Mouse (Mus musculus) right cerebral cortex, postnatal 36 days (tissue): ENCODE measurements at regions not wholly inside any gene's neighbourhood (a gene's known extent, or its start where the extent isn't known, plus 50 kb on each side); places are given as distances from the start of the nearest gene placed in this dataset.

Experiments
- DNase-seq, 2 experiments: peaks; one replicate each; pipeline ENCODE4 v3.0.0; 2022; ENCODE audit warnings: low spot score in 2 of 2, mixed read lengths in 1 of 2

DNA sequence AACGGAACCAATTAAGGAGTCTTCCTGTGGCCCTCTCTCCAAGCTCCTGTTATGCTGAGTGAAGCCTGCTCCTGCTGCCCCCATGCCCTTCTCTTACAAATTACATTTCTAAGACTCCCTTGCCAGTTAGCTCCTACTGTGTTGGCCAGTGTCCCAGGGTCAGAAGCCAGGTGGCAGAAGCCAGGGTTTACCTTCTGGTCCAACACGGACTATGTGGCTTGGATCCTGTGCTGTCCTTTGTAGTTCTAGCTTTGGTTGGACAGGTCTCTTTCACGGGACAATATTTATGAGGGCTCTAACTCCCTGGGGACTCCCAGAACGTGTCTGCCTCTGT is 134.3 kb downstream of the Nufip1 start:
- no peak for DNase-seq

DNA sequence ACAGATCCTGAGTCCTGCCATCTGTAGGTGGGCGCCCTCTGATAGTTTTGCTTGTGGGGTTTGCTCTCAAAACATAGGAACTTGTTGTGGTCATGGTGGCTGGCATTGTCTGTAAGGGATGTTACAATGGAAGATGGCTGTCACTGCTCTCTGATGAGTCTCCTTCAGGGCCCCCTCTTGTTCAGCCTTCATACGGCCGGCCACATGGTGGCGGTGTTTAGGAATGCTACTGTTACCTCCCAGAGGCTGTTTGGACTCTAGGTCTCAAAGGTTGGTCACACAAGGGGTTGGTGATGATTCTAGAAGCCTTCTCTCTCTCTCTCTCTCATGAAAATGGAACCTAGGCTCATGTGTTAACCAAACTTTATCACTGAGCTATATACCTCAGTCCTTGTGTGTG is 137.0 kb downstream of the Nufip1 start:
- no peak for DNase-seq

DNA sequence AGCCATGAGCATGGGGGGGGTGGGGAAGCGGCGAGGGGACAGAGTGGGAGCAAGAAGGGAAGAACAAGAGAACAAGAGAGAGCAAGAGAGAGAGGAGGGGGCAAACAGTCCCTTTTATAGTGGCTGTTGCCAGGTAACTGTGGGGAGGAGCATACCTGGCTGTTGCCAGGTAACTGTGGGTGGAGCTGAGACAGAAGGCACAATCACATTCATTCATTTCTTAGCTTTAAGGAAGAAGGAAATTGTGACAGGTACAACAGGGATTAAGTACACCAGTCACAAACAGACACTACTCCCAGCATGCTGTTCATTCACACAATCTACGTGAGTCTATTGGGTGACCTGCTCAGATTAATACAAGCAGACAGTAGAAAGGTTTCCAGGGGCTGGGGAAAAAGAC is 143.2 kb downstream of the Nufip1 start:
- DNase-seq, result no peak

DNA sequence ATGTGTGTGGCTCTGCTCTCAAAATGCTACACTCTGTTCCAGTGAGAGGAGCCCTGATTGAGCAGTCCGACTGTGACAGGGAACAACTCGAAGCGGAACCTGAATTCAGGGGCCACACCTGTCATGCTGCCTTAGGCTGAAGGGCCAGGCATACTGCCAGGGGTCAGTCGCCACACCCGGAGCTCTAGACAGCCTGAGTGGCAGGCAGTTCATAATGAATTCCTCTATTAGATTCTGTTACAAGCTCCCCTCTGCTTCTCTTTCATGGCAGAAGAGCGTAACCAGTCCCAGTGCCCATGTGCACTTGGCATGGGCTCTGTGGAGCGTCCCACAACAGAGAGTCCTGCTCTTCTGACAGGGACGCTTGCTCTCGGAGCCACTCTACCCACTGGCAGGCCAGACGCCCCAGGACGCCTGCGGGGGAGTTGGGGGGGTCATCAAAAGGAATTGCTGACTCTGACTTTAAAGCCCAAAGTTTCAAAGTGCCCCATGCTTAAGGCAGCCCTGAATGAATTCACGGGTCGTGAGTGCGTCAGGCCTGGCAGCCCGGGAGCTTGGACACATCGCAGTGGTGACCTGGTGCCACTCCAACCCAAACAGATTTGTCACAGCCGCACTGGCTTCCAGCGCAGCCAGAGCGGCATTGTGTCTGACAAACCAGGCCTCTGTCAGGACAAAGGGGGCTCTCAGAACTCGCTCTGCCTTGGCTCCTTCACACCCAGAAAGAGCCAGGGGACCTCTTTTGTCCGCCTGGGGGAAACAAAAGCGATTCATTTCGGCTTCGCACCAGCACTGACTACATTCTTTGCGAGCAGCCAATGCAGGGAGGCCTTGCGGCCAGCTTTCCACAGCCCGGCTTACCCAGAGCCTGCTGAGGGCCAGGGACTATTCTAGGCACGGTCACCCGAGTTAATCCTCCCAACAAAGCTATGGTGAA is 144.1 kb downstream of the Nufip1 start:
- peak; percentile 64 to 66 for DNase-seq

DNA sequence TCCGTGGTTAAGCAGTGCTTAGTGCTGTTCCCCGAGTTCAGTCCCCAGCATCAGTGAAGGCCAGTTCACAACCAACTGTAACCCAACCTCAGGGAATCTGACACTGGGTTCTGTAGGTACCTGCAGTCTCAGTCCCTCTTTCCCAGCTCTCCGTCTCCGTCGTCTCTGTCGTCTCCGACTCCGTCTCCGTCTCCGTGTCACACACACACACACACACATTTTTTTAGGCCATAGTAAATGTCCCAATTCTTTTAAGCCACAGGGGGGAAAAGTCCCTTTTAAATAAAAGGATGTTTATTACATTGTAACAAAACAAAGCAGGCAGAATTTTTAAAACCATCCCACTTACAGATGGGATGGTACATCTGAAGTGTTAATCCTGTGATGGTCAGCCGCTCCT is 145.3 kb downstream of the Nufip1 start:
- DNase-seq, result no peak

DNA sequence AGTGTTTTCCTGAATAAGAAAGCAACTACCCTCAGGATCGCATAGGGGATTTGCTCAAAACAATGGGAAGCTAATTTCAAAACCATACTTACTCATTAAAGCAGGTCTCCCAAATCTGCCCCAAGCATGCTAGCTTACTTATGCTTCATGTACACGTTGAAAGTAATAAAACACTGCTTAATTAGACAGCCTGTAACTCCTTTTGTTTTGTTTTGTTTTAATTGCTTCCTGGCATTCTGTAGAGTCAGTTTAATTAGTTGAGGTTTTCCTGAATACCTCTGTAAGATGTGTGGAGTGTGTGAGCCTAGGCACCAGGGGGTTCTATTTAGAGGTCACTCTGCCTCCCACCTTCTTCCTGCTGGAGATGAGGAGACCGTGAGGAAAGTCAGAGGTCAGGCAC is 147.9 kb downstream of the Nufip1 start:
- no peak for DNase-seq

DNA sequence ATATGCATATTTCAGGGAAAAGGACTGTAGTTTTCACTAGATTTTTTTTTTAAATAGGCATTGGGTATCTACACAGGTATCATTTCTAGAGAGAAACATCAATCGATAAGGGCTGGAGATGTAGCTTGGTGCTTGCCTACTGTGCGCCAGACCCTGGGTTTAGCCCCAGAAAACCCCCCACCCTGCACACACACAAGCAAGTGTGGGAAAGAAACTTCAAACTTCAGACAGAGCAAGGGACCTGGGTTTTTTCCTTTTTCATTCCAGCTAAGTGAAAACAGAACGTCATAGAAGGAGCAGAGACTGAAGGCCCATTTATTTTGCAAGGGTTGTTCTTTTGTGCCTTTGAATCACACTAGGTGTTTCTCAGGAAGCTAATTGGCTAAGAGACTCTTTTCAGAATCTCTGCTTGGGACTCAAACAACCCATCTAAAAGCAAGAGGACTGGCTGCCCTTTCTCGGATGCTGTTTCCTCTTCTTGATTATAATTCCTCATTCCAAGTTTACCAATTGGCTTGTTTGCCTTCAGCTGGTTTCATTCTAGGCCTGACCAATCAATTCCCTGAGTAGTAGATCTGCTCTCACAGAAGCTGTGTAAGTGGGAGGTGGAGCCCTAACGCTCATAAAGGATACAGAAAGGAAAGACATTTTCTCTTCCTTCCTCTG is 150.1 kb downstream of the Nufip1 start:
- DNase-seq, result no peak

DNA sequence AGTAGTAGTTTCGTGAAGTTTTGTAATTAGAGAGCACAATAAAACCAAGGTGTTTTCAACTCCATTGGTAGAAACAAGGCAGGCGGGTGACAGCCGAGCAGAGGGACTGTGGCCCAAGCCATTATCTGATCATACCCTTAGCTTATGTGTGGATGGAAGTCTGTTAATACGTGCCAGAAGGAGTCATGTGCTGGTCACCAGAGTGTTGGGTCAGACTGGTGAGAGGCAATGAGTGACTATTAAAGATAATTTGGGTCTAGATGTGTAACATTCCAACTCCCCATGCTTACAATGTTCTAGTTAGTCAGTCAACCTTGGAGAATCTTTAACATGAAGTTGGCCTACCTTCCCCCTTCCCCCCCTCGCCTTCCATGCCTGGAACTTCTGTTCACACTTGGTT is 151.1 kb upstream of the Tsc22d1 start:
- no peak for DNase-seq

DNA sequence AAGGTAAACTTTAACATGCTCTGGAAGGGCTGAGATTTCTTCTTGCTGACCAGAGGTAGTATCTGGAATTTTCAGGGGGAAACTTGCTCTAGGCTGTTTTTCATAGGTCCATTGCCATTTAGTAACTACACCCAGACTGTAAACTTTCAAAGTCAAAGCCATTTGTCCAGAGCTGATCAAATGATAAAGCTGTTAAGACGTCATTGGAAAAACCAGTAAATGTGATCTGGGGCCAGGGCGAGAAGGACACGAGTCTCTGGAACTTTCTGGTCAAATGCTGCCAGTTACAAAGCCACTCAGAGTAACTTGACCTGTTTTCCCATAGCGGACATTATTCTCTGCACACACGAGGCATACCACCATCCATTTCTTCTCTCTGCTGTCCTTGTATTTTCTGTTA is 148.9 kb upstream of the Tsc22d1 start:
- no peak for DNase-seq

DNA sequence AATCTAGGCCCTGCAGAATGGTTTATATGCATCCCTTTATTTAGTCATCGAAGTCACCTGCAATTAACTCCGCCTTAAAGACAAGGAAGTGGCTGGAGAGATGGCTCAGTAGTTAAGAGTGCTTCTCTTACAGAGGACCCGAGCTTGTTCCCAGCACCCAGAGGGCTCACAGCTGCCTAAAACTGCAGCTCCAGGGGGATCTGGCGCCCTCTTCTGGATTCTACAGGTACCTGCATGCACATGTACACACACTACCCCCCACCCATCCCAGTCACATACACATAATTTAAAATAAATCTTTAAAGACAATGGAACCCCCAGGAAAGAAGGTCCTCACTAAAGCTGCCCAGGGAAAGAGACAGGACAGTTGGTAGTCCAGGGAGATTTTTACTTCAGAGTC is 148.5 kb upstream of the Tsc22d1 start:
- DNase-seq, result no peak

DNA sequence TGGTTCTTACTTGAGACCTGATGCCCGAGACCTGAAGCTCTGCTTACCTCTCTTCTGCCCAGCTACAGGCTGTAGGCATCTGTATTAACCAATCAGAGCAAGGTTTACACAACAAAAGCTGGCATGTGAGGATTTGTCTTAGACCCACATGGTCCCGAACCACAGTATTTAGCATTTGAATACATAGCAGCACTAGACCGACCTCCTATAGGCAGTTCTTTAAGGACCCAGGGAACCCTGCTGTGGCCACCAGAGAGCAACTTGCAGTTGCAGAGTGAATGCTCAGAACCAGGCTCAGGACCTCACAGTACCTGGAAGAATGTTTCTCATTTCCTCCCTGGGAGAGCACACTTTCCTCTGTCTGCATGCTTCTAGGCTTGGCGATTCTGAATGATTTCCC is 147.7 kb upstream of the Tsc22d1 start:
- DNase-seq, result no peak

DNA sequence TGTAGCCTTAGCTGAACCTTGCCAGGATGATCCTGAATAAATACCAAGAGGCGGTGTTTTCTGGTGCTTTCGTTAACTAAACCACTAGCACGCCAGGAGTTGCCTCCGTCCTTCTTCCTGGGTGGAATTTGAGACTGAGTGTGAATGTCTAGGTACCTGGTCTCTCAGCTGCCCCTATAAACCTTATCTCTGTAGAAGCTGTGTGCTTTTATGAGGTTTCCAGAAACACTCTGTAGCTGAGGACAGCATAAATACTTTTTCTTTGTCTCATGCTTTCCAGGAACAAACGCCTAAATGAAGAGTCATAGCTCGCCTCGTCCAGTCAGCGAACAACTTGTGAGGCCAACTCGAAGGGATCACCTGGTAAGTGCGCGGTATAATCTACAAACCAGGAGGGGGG is 143.6 kb upstream of the Tsc22d1 start:
- no peak for DNase-seq

DNA sequence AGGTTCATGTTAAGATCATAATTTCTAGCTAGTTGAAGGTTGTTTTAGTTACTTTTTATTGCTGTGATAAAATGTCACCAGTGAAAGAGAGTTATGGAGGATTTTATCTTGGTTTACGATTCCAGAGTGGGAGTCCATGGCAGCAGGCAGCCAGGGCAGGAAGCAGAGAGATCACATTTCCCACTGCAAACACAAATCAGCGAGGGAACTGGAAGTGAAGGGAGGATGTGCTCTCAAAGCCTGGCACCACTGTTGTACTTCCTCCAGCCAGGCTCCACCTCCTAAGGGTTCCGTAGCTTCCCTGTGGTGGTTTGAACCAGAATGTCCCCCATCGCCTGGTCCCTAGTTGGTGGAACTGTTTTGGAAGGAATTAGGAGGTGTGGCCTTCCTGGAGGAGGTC is 141.9 kb upstream of the Tsc22d1 start:
- DNase-seq, result no peak

DNA sequence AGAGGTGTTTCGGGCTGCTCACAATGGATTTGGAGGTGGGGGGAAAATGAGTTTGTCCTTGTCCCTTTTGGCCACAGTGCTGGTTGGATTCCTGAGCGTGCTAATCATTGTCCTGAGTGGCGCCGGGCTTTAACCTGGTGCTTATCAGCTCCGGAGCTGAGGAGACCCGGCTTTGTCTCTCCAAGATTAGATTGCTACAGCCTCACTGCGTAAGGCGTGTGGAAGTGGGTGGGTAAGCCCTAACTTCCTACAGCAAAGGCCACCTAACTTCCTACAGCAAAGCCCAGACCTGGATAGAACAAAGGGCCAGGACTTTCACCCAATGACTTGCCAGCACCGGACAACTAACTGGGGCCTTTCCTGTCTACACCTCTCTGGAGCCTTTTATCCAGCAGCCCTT is 138.1 kb upstream of the Tsc22d1 start:
- DNase-seq, result no peak

DNA sequence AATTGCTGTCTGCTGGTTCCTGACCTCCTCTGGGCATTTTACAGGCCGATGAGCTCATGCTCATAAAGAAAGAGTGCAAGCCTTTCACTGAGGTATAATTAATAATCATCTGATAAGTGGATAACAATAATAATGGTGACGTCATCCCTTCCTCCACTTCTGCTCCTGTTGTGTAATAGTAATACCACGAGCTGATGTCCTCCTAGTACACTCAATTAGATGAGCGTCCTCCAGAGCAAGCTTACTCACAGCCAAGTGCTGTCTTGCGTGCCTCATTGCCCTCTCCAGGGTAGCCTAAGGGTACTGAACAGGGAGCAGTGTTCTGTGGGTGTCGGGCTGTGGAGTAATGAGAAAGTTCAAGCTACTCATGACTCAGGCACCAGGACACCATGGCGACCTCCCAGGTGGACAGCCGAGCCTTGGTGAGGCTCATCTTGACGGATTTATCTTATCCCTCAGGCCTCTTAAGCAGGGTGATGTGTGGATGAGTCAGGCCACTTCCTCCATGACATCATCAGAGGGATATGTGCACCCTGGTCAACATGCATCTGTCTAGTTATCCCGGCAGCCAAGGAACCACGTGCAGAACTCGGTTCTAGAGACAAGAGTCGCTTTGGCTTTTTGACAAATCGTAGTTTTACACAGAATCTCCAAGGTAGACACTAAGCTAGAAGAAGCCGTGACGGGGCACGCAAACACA is 135.9 kb upstream of the Tsc22d1 start:
- no peak for DNase-seq

DNA sequence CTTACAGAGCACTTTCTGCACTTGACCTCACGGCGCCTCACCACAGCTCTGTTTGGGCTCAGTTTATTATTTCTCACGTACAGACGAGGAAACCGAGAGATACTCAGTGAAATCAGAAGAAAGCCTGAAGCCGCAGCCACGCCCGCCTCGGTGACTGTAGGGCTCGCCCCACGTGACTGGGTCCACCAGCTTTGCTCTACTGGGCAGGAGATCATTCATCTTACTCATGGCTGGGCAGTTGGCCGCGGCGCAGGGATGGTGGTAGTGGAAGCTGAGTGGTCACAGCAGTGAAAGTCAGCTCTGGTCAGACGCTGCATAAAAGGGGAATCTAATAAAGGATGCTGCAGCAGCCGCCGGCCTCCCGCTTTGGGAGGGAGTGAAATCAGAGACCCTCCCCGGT is 135.2 kb upstream of the Tsc22d1 start:
- no peak for DNase-seq

DNA sequence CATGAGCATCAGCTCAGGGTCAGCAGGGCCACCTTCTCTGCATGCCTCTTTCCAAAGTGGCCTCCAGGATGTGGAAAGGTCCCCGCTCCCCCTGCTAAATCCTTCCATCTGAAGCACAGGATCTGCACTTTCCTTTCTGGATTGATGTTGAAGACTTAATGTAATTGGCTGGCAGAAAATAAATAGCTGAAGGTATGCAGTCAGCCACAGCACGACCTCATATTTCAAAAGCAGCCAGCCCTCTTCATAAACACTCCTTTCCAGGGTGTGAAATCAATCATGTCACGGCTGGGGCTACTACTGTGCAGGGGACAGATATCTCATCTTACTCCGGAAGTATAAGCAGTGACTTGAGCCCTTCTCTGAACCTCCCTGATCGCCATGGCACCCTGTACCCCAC is 132.9 kb upstream of the Tsc22d1 start:
- no peak for DNase-seq

DNA sequence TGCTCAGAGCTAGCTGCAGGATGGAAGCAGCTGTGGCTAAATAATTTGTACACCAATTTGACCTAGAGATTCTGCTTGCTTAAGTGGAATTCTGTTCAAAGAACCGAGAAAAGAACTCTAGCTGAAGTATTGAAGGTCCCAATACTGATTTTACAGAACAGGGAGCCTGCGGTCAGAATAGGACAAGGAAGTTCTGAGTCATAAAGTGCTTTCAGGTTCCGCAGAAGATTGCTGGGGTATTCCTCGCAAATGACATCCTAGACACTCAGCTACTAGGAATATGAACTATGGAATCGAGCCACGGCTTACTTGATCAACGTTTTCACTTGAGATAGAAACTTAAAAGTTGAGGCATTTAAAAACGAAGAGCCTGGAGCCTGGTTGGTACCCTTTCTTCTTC is 127.0 kb upstream of the Tsc22d1 start:
- DNase-seq, result no peak

DNA sequence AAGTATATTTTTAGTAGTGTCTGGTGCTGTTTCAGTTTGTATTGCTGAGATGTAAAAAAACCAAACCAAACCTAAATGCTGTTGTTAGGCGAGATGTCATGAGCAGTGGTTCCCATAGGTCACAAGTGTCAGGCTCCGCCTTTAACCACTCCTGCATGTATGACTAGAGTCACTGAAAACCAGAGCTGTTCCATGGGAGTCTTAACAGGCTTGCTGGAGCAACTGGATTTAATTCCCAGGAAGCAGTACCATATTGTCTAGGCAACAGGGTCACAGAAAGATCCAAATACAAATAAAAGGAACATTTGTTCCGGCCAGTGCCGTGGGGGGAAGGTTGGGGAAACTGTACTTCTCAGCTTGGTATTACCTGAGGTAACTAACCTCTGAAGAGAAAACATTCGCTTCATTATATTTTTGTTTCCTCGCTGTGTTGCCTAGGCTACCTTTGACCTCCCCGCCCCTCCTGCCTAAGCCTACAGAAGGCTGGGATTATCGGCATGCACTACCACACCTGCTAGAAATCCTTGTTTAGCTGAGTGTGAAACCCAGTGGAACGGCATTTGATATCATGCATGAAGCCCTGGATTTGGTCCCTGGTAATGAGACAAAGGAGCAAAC is 124.3 kb upstream of the Tsc22d1 start:
- no peak for DNase-seq

DNA sequence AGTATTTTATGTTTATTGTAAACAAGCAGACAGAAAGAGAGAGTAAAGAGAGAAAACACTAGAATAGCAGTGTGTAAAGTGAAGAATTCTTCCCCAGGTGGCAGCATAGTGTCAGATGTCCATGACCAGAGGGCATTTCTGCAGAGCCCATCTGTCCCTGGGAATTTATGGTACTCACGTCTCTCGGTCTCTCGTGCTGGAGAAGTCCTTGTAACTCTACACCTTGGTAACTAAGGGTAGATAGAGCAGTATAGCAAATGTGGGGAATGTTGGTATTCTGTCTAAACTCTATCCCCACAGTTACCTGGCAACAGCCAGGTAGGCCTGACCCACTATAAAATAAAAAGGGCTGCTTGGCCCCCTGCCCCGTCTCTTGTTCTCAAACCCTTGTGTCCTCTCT is 122.5 kb upstream of the Tsc22d1 start:
- no peak for DNase-seq

DNA sequence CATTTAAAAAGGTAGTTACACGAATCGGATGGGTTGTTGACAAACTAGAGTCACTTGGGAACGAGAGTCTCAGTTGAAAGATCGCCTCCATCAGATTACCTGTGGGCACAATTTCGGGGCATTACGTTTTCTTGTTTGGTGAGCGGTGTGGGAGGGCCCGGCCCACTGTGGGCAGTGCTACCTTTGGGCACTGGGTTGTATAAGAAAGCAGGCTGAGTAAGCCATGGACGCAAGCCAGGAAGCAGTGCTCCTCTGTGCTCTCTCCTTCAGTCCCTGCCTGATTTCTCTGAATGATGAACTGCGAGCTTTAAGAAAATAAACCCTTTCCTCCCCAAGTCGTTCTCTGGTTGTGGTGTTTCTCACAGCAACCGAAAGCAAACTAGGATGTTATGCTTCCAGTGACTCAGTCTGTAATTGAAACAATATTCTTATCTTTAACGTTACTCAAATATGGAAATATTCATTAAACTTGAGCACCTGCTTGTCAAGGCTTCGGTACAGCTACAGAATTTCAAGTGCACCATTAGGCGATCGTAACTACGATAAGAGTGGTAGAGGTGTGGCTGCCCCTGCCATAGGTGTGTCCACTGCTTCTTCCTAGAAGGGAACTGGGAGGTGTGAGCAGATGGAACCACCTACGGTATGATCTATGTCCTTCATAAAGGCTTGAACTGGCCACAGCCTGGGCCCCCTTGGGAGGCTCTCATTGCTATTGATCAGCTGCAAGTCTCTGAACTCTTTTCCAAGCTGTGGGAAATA is 119.2 kb upstream of the Tsc22d1 start:
- no peak for DNase-seq

DNA sequence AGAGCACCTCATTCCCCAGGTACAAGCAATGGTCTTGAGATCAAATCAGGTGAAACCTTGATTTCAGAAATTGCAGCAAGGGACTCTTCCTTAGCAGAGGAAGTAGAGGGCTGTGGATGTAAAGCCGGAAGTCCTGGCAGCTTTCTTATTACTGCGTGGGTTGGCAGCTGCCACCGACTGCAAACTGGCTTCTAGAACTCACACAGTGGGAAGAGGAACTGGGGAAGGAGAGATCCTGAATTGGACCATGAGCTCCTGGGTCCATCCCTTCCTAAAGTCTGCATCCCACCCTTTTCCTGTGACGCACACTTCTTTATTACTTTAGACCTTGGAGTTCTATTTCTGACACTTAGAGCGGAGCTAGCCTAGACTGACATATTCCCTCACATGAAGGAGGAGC is 116.9 kb upstream of the Tsc22d1 start:
- no peak for DNase-seq
